Mouse (Mus musculus) embryonic facial prominence, embryonic 11.5 days (tissue): ENCODE data around the gene Rfx1. TPM values are rescaled to one million over a fixed set of nuclear protein-coding genes. Genes with fewer than 3 reads are reported as not detected.

Experiments used
- ATAC-seq: fragments of 200-750 bp; cut with Nextera tagmentation; replicated peaks from 2 replicates; pipeline ENCODE4 v1.8.0; 2017; ENCODE audit warnings: low read depth; ENCODE audit not compliant: insufficient number of reproducible peaks, low FRiP score, low TSS enrichment
- DNase-seq: peaks from one replicate; pipeline ENCODE4 v3.0.0-alpha.2; 2015; ENCODE audit warnings: low spot score
- H3K27ac ChIP-seq: fragments of 300-500 bp; sonication (generic); replicated peaks from 2 replicates; pipeline ENCODE4 v1.5.1; 2014; ENCODE audit warnings: mild to moderate bottlenecking, low read depth, low read length, control low read depth
- H3K27me3 ChIP-seq: fragments of 300-500 bp; sonication (generic); 2 replicates; pipeline ENCODE4 v1.6.1; 2014; ENCODE audit warnings: mild to moderate bottlenecking, low read length, moderate library complexity, mixed read lengths; ENCODE audit not compliant: control insufficient read depth, insufficient read depth
- H3K36me3 ChIP-seq: fragments of 300-500 bp; sonication (generic); replicated peaks from 2 replicates; pipeline ENCODE4 v1.6.1; 2014; ENCODE audit warnings: low read depth, mild to moderate bottlenecking, low read length, moderate library complexity, mixed read lengths; ENCODE audit not compliant: control insufficient read depth, insufficient read depth
- H3K4me1 ChIP-seq: fragments of 300-500 bp; sonication (generic); 2 replicates; pipeline ENCODE4 v1.6.1; 2014; ENCODE audit warnings: low read length, mixed read lengths; ENCODE audit not compliant: control insufficient read depth, insufficient read depth
- H3K4me2 ChIP-seq: fragments of 300-500 bp; sonication (generic); 2 replicates; pipeline ENCODE4 v1.6.1; 2014; ENCODE audit warnings: low read depth, mild to moderate bottlenecking, control low read depth, low read length, moderate library complexity
- H3K4me3 ChIP-seq: fragments of 300-500 bp; sonication (generic); 2 replicates; pipeline ENCODE4 v1.5.1; 2014; ENCODE audit warnings: low read depth, low read length, control low read depth
- H3K9ac ChIP-seq: fragments of 300-500 bp; sonication (generic); replicated peaks from 2 replicates; pipeline ENCODE4 v1.6.1; 2014; ENCODE audit warnings: mild to moderate bottlenecking, control low read depth, low read length
- H3K9me3 ChIP-seq: fragments of 300-500 bp; sonication (generic); replicated peaks from 2 replicates; pipeline ENCODE4 v1.6.1; 2016; ENCODE audit warnings: mild to moderate bottlenecking, low read length, inconsistent platforms, mixed read lengths; ENCODE audit not compliant: control insufficient read depth
- WGBS: fragments of 180-500 bp; shearing (Covaris S2); extraction: QIAGEN DNeasy Blood & Tissue Kit; methylation state at CpG from one replicate; pipeline ENCODE4 v1.1.7; 2014; 5-methylcytosine and 5-hydroxymethylcytosine counted together
- polyA plus RNA-seq: library from polyadenylated mRNA; unstranded; fragments of >200 nt; fragmentation: Nextera tagmentation; extraction: Ambion mirVana; gene quantifications from 2 replicates; pipeline ENCODE4 v1.2.1, GENCODE M21; 2014

Rfx1 gene
- polyA plus RNA-seq, 1 experiment from 2014 or later, result 7.5 TPM

- H3K4me2 ChIP-seq, result no peak overlapping the region
- DNase-seq (no peak), ATAC-seq (no peak)
- no peak overlapping the region for H3K4me3 ChIP-seq
- no peak overlapping the region for H3K27ac ChIP-seq
- 65% methylated on average over 8 of the region's 8 CpGs for WGBS
- H3K9me3 ChIP-seq, result no peaks in the 10 kb centered on the region
- H3K4me1 ChIP-seq, result no peaks in the 10 kb centered on the region
- H3K9ac ChIP-seq, result no peak overlapping the region
- H3K36me3 ChIP-seq, result no peaks in the 10 kb centered on the region
- no peaks in the 10 kb centered on the region for H3K27me3 ChIP-seq
Observed at GRCm38 (mm10) chr8:84063861-84064610, 2.6 kb upstream of the Rfx1 start.

GRCm38 (mm10) chr8:84065037-84065436 lies 1.6 kb upstream of the Rfx1 start, which contains the start of gene Gm10643:
Gm10643 (minus strand) TSS chr8:84065137.
- Histone ChIP-seq H3K9ac (peak within 1 kb of the TSS; percentile 81), H3K4me2 (peak within 1 kb of the TSS; percentile 74), H3K9me3 (no peaks in the 10 kb centered on the region), H3K4me3 (peak within 1 kb of the TSS; percentile 56), H3K36me3 (no peaks in the 10 kb centered on the region), H3K4me1 (peaks cover 2% of the 10 kb centered on the region; the same call in 1 of the 2 replicates), H3K27ac (0 out of 2 replicates have a peak within 1 kb of the TSS, but pooled peaks have one; percentile 56), H3K27me3 (no peaks in the 10 kb centered on the region)
- DNase-seq, result no peak
- no peak for ATAC-seq
- 82% methylated on average over 1 of the region's 1 CpGs for WGBS

- DNase-seq (no peak), ATAC-seq (no peak)
- H3K4me3 ChIP-seq, result peak overlapping the region; percentile 56
- H3K36me3 ChIP-seq, result no peaks in the 10 kb centered on the region
- WGBS, result 36% methylated on average over 5 of the region's 5 CpGs
- 0 out of 2 replicates have a peak overlapping the region, but pooled peaks have one; percentile 56 for H3K27ac ChIP-seq
- H3K9ac ChIP-seq, result peak overlapping the region; percentile 81
- no peaks in the 10 kb centered on the region for H3K9me3 ChIP-seq
- peaks cover 2% of the 10 kb centered on the region; the same call in 1 of the 2 replicates for H3K4me1 ChIP-seq
- H3K4me2 ChIP-seq, result peak overlapping the region; percentile 74
- H3K27me3 ChIP-seq, result no peaks in the 10 kb centered on the region
Observed at GRCm38 (mm10) chr8:84065457-84066072, 1.1 kb upstream of the Rfx1 start.

- Histone ChIP-seq H3K27me3 (no peaks in the 10 kb centered on the region), H3K27ac (peak overlapping the region; percentile 92), H3K9me3 (no peaks in the 10 kb centered on the region), H3K4me1 (peaks cover 2% of the 10 kb centered on the region; the same call in 1 of the 2 replicates), H3K9ac (peak overlapping the region; percentile 90), H3K4me2 (peak overlapping the region; percentile 36), H3K4me3 (peak overlapping the region; percentile 97), H3K36me3 (no peaks in the 10 kb centered on the region)
- DNase-seq (peak; percentile 93), ATAC-seq (peak; percentile 59)
- under 1% methylated on average over 41 of the region's 58 CpGs for WGBS
Observed at GRCm38 (mm10) chr8:84067047-84067573, 476 bp downstream of the Rfx1 start.

GRCm38 (mm10) chr8:84067911-84068310 lies 1.3 kb downstream of the Rfx1 start:
- Histone ChIP-seq H3K36me3 (no peaks in the 10 kb centered on the region), H3K27ac (no peak overlapping the region), H3K4me1 (peaks cover 2% of the 10 kb centered on the region; the same call in 1 of the 2 replicates), H3K4me3 (no peak overlapping the region; the same call in 1 of the 2 replicates), H3K9ac (no peak overlapping the region), H3K4me2 (no peak overlapping the region; the same call in 1 of the 2 replicates), H3K9me3 (no peaks in the 10 kb centered on the region), H3K27me3 (no peaks in the 10 kb centered on the region)
- WGBS, result 90% methylated on average over 7 of the region's 7 CpGs
- DNase-seq (no peak), ATAC-seq (no peak)

GRCm38 (mm10) chr8:84068316-84069035 lies 1.8 kb downstream of the Rfx1 start:
- H3K4me3 ChIP-seq, result no peak overlapping the region
- H3K27ac ChIP-seq, result no peak overlapping the region
- no peaks in the 10 kb centered on the region for H3K27me3 ChIP-seq
- WGBS, result 64% methylated on average over 12 of the region's 12 CpGs
- no peaks in the 10 kb centered on the region for H3K36me3 ChIP-seq
- no peak for ATAC-seq
- H3K4me1 ChIP-seq, result peaks cover 2% of the 10 kb centered on the region; the same call in 1 of the 2 replicates
- H3K9ac ChIP-seq, result no peak overlapping the region
- H3K4me2 ChIP-seq, result no peak overlapping the region
- no peaks in the 10 kb centered on the region for H3K9me3 ChIP-seq
- no peak for DNase-seq

- no peak overlapping the region for H3K27ac ChIP-seq
- no peaks in the 10 kb centered on the region for H3K9me3 ChIP-seq
- peaks cover 2% of the 10 kb centered on the region; the same call in 1 of the 2 replicates for H3K4me1 ChIP-seq
- ATAC-seq (no peak), DNase-seq (no peak)
- no peak overlapping the region for H3K4me3 ChIP-seq
- 31% methylated on average over 1 of the region's 1 CpGs for WGBS
- H3K27me3 ChIP-seq, result no peaks in the 10 kb centered on the region
- H3K9ac ChIP-seq, result no peak overlapping the region
- H3K4me2 ChIP-seq, result no peak overlapping the region
- H3K36me3 ChIP-seq, result no peaks in the 10 kb centered on the region
Observed at GRCm38 (mm10) chr8:84069169-84069568, 2.5 kb downstream of the Rfx1 start.
